Mouse (Mus musculus) left cerebral cortex, adult 11 months (tissue): ENCODE results near the gene Myo1a.
"Not testable (repeated sequence)": the region's sequence is repeated elsewhere in the genome, so short reads cannot be mapped to it uniquely, and the experiment has no call there.

ENCODE experiments used
- DNase-seq: peaks from one replicate; pipeline ENCODE4 v3.0.0; 2022; ENCODE audit warnings: low spot score

The Myo1a gene

GRCm38 (mm10) chr10:127704766-127705220 lies at the start of gene Myo1a:
TSS of gene Myo1a (plus strand) at chr10:127705170.
- DNase-seq = no peak

- not testable (repeated sequence) for DNase-seq
Observed at GRCm38 (mm10) chr10:127657617-127658016, 47.4 kb upstream of the Myo1a start.

- DNase-seq = no peak
Observed at GRCm38 (mm10) chr10:127658076-127658475, 46.9 kb upstream of the Myo1a start.

GRCm38 (mm10) chr10:127659551-127659950 lies 45.4 kb upstream of the Myo1a start:
- DNase-seq = no peak

GRCm38 (mm10) chr10:127661291-127661914 lies 43.6 kb upstream of the Myo1a start:
- DNase-seq = no peak

GRCm38 (mm10) chr10:127661915-127662663 lies 42.9 kb upstream of the Myo1a start:
- DNase-seq = no peak

GRCm38 (mm10) chr10:127662666-127663253 lies 42.2 kb upstream of the Myo1a start:
- no peak for DNase-seq

GRCm38 (mm10) chr10:127663590-127663989 lies 41.4 kb upstream of the Myo1a start:
- no peak for DNase-seq

GRCm38 (mm10) chr10:127664166-127664565 lies 40.8 kb upstream of the Myo1a start:
- DNase-seq = no peak

GRCm38 (mm10) chr10:127664891-127665290 lies 40.1 kb upstream of the Myo1a start:
- DNase-seq = no peak

- DNase-seq = no peak
Observed at GRCm38 (mm10) chr10:127665366-127666181, 39.4 kb upstream of the Myo1a start.

GRCm38 (mm10) chr10:127666501-127667268 lies 38.3 kb upstream of the Myo1a start, which contains the start of gene Nemp1:
TSS of gene Nemp1 (plus strand) at chr10:127666901.
- DNase-seq = no peak

GRCm38 (mm10) chr10:127667269-127668092 lies 37.5 kb upstream of the Myo1a start:
- no peak for DNase-seq

- DNase-seq = no peak
Observed at GRCm38 (mm10) chr10:127668093-127669050, 36.6 kb upstream of the Myo1a start, which contains the start of gene Nab2. TSS of gene Nab2 (minus strand) at chr10:127668568.

- no peak for DNase-seq
Observed at GRCm38 (mm10) chr10:127669170-127669569, 35.8 kb upstream of the Myo1a start.

- no peak for DNase-seq
Observed at GRCm38 (mm10) chr10:127670185-127670584, 34.8 kb upstream of the Myo1a start.

GRCm38 (mm10) chr10:127671276-127671675 lies 33.7 kb upstream of the Myo1a start:
- no peak for DNase-seq

- DNase-seq = no peak
Observed at GRCm38 (mm10) chr10:127674046-127674655, 30.8 kb upstream of the Myo1a start.
